Mouse (Mus musculus): ENCODE measurements around the gene Xkr7.

The Xkr7 gene

GRCm38 (mm10) chr2:153031126-153032082, at the start of gene Xkr7:
Gene Xkr7 (plus strand): TSS chr2:153031852.
- DNase-seq (ENCODE audit: low spot score in 2 of 2) = no peak

GRCm38 (mm10) chr2:152985582-152985981, 46.1 kb upstream of the Xkr7 start:
- no peak for DNase-seq (ENCODE audit: low spot score in 2 of 2)

GRCm38 (mm10) chr2:152991529-152991928, 40.1 kb upstream of the Xkr7 start:
- DNase-seq (ENCODE audit: low spot score in 2 of 2) = no peak

DNA sequence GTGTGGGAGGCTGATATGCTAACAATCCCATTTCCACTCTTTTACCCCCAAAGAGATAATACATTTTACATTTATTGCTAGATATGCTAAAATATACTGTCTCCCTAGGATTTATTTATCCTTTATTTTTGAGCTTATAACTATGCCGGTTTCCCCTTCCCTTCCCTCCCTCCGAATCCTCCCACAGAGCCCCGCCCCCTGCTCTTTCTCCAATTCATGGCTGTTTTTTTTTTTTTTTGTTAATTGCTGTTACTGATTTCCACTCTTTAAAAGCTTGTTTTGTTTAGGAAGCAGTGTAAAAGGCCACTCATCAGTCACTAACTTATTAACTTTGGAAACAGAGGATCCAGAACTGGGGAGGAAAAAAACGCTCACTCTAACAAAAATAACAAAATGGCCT, 34.6 kb upstream of the Xkr7 start:
- no peak for DNase-seq (ENCODE audit: low spot score in 2 of 2)

DNA sequence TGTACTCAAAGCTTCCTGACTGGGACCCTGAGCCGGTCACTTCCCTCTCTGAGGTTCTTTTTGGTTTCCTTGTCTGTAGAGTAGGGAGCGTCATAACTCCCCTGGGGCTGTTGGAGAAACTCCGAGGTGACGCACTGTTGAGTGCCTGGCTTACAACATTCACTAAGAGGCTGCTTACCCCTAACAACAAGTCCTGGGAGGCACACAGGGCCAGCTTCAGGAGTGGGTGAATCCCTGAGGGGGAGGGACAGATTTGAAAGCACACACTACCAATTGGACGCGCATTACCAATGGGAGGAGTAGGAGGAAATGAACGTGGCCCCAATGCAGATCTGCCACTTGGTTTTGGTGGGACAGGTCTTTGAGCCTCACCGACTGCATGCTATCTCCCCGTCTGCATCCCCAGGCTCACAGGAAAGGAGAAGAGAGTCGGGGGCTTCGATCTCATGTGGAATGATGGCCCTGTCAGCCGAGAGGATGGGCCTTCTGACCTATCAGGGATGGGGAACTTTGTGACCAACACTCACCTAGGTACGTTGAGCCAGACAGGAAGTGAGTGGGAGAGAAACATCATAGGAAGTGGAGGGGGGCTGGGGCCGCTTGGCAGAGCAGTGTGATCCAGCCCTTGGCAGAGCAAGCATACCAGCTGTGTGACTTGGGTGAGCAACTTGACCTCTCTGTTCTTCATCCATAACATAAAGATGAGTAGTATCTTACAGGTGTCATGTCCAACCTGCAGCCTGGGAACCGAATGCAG, 29.0 kb upstream of the Xkr7 start:
- peak in 1 of 2 experiments; percentile 9 for DNase-seq (ENCODE audit: low spot score in 2 of 2)

GRCm38 (mm10) chr2:153003681-153004338, 27.8 kb upstream of the Xkr7 start:
- no peak for DNase-seq (ENCODE audit: low spot score in 2 of 2)

DNA sequence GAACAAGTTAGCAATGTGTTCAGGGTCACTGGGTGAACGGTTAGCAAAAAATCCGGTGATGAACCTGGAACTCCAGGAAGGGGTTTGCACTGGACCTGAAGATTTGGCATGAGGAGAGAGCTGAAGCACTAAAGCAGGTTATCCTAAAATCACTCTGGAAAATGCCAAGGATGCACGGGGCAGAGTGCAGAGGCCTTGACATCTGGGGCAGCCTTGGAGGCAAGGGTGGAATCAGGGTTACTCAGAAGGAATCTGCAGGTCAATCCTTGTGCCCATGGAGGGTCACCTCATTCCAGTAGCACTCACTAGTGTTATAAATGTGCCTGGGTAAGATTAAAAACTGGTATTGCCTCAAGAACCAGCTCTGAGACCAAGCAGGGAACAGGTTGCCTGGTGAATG, 25.7 kb upstream of the Xkr7 start:
- no peak for DNase-seq (ENCODE audit: low spot score in 2 of 2)

DNA sequence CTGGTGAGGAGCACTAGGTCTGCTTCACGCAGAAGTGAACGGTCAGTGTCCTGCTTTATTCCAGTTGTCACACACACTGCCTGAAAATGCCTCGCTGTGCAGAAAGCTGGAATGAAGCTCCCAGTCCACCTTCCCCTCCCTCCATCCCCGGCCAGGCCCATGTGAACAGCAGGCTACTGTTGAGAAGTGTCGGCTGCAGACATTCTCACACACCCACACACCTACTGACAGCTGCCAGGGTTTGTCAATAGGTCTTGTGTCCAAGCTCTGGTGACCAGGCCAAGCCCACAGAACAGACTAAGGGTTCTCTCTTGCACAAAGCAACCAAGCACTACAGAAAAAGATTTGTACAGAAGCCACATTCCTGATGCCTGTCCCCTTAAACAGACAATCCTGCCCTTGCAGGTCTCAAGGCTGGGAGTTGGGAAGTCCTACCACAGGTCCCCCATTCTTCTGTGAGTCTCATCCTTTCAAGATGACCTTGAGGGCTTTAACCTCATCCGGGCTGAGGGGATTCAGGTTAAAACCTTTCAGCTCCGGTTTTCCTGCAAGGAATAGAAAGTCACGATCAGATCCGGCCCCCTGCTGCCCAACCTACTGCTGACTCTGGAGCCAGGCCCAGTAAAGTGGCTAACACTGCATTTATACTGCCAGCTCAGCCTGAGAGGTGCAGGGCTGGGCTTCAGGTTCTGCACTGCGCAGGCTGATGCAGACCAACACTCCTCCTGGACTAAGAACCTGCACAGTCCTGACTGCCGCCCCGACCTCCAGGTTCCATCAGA, 22.3 kb upstream of the Xkr7 start:
- no peak for DNase-seq (ENCODE audit: low spot score in 2 of 2)

- no peak for DNase-seq (ENCODE audit: low spot score in 2 of 2)
Observed at GRCm38 (mm10) chr2:153013724-153014515, 17.7 kb upstream of the Xkr7 start.

DNA sequence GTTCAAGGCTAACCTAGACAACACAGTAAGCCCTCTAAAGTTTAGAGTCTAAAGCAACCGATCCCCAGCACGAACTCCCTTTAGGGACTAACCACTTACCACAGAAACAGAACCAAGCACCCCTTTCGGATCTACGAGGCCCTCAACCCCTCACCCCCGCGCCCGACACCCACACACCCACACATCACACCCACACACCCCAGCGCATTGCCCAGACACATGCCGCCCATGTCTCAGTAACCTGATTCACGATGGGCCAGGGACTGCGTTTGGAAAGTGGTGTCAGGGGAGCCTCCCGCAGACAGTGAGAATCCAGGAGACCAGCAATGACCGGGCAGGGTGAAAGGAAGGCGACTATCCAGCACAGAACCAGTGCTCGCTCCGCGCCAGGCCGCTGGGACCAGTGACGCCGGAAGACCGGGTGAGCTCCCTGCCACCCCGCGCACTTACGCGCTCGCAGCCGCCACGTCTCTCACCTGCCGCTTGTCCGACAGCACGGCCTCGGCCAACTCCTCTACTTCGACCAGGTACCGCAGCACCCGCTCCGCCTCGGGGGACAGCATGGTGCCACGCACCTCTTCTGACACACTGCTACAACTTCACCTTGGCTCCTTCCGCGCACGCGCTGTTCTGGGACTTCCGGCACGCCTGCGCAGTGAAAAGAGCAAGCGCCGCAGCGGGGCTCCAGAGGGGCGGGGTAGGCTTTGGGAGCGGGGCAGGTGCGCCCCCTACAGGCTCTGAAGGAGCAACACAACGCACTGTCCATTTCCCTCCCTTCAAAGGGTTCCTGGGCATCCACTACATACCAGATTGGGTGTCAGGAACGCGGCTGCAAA, 16.7 kb upstream of the Xkr7 start, which contains the start of gene Pdrg1:
TSS of gene Pdrg1 (minus strand) at position 670 of the 836 bp plus-strand sequence.
- DNase-seq (ENCODE audit: low spot score in 2 of 2) = peak; percentile 83 to 96

GRCm38 (mm10) chr2:153015804-153016203, 15.8 kb upstream of the Xkr7 start:
- DNase-seq (ENCODE audit: low spot score in 2 of 2) = no peak

DNA sequence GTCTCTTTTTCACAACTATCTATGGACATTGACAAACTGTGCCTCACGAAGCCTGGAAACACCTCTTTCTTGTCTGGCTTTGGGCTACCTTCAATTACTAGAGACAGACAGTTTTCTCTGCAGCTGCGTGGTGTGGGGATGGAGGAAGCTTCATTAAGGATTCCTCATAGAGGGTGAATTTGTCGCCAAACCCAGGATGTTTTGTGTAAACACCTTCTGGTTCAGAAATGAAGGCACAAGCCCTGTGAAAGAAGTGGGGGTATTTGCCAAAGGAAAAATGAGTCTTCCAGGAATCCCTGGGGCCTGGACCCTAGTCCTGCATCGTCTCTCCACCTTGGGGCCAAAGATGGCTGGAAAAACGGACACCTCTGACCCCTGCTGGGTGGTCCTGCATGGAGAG, 14.9 kb upstream of the Xkr7 start:
- DNase-seq (ENCODE audit: low spot score in 2 of 2) = no peak

GRCm38 (mm10) chr2:153019355-153019754, 12.3 kb upstream of the Xkr7 start:
- DNase-seq (ENCODE audit: low spot score in 2 of 2) = no peak

DNA sequence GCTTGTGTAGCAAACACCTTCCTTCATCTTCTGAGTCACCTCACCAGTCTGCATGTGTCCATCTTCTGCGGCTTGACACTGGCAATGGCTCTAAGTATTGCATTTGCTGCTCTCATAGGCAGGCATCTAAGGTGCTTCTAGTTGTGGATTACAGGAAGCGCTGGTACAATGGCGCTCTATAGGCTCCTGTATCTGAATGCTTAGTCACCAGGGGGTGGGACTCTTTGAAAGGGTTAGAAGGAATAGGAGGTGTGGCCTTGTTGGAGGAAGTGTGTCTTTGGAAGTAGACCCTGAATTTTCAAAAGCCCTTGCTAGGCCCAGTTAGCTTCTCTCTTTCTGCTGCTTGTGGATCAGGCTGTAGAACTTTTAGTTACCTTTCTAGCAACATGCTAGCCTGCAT, 10.5 kb upstream of the Xkr7 start:
- no peak for DNase-seq (ENCODE audit: low spot score in 2 of 2)

DNA sequence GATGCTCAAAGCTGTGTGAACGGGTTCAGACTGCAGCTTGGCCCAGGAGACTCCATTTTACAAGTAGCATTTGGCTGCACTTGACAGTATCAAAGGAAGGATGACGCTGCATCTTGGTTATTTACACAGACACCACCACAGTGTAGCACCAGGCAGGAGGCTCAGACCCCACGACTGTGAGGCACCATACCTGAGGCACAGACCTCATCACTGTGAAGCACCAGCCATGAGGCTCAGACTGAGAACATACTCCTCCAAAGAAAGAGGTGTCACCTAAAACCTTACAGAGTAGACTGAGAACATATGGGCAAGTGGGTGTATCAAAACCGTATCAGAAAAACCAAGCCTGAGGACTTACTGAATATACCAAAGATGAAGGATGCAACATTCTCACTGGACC, 8.8 kb upstream of the Xkr7 start:
- no peak for DNase-seq (ENCODE audit: low spot score in 2 of 2)

GRCm38 (mm10) chr2:153026052-153026451, 5.6 kb upstream of the Xkr7 start:
- no peak for DNase-seq (ENCODE audit: low spot score in 2 of 2)

- no peak for DNase-seq (ENCODE audit: low spot score in 2 of 2)
Observed at GRCm38 (mm10) chr2:153027501-153027900, 4.2 kb upstream of the Xkr7 start.

- DNase-seq (ENCODE audit: low spot score in 2 of 2) = no peak
Observed at GRCm38 (mm10) chr2:153030422-153030821, 1.2 kb upstream of the Xkr7 start.

DNA sequence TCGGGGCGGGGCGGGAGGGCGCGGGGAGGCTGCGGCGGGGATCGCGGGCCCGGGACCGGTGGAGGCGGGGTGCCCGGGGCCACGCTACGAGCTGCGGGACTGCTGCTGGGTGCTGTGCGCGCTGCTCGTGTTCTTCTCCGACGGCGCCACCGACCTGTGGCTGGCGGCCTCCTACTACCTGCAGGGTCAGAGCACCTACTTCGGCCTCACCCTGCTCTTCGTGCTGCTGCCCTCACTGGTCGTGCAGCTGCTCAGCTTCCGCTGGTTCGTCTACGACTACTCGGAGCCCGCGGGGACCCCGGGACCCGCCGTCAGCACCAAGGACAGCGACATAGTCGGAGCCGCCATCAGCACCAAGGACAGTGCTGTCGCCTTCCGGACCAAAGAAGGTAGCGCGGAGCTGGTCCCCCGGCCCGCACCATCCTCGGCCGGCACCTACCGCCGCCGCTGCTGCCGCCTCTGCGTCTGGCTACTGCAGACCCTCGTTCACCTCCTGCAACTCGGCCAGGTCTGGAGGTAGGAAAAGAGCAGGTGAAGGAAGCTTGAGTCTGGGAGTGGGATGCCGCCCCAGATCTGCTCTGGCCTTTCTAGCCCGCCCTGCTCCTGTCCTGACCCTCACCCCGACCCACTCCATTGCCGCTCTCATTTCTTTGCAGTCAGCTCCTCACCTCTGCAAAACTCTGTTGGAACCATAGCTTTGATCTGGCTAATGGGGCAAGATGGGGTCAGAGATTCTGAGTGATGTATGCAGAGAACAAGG, 611 bp downstream of the Xkr7 start:
- DNase-seq (ENCODE audit: low spot score in 2 of 2) = peak; percentile 70 to 94
